Mouse (Mus musculus) embryonic facial prominence, embryonic 11.5 days (tissue): ENCODE data around the gene Fdxr. TPM values are rescaled to one million over a fixed set of nuclear protein-coding genes. Genes with fewer than 3 reads are reported as not detected.

ENCODE experiments used
- ATAC-seq: fragments of 200-750 bp; cut with Nextera tagmentation; replicated peaks from 2 replicates; pipeline ENCODE4 v1.8.0; 2017; ENCODE audit warnings: low read depth; ENCODE audit not compliant: insufficient number of reproducible peaks, low FRiP score, low TSS enrichment
- DNase-seq: peaks from one replicate; pipeline ENCODE4 v3.0.0-alpha.2; 2015; ENCODE audit warnings: low spot score
- H3K27ac ChIP-seq: fragments of 300-500 bp; sonication (generic); replicated peaks from 2 replicates; pipeline ENCODE4 v1.5.1; 2014; ENCODE audit warnings: mild to moderate bottlenecking, low read depth, low read length, control low read depth
- H3K27me3 ChIP-seq: fragments of 300-500 bp; sonication (generic); 2 replicates; pipeline ENCODE4 v1.6.1; 2014; ENCODE audit warnings: mild to moderate bottlenecking, low read length, moderate library complexity, mixed read lengths; ENCODE audit not compliant: control insufficient read depth, insufficient read depth
- H3K36me3 ChIP-seq: fragments of 300-500 bp; sonication (generic); replicated peaks from 2 replicates; pipeline ENCODE4 v1.6.1; 2014; ENCODE audit warnings: low read depth, mild to moderate bottlenecking, low read length, moderate library complexity, mixed read lengths; ENCODE audit not compliant: control insufficient read depth, insufficient read depth
- H3K4me1 ChIP-seq: fragments of 300-500 bp; sonication (generic); 2 replicates; pipeline ENCODE4 v1.6.1; 2014; ENCODE audit warnings: low read length, mixed read lengths; ENCODE audit not compliant: control insufficient read depth, insufficient read depth
- H3K4me2 ChIP-seq: fragments of 300-500 bp; sonication (generic); 2 replicates; pipeline ENCODE4 v1.6.1; 2014; ENCODE audit warnings: low read depth, mild to moderate bottlenecking, control low read depth, low read length, moderate library complexity
- H3K4me3 ChIP-seq: fragments of 300-500 bp; sonication (generic); 2 replicates; pipeline ENCODE4 v1.5.1; 2014; ENCODE audit warnings: low read depth, low read length, control low read depth
- H3K9ac ChIP-seq: fragments of 300-500 bp; sonication (generic); replicated peaks from 2 replicates; pipeline ENCODE4 v1.6.1; 2014; ENCODE audit warnings: mild to moderate bottlenecking, control low read depth, low read length
- H3K9me3 ChIP-seq: fragments of 300-500 bp; sonication (generic); replicated peaks from 2 replicates; pipeline ENCODE4 v1.6.1; 2016; ENCODE audit warnings: mild to moderate bottlenecking, low read length, inconsistent platforms, mixed read lengths; ENCODE audit not compliant: control insufficient read depth
- WGBS: fragments of 180-500 bp; shearing (Covaris S2); extraction: QIAGEN DNeasy Blood & Tissue Kit; methylation state at CpG from one replicate; pipeline ENCODE4 v1.1.7; 2014; 5-methylcytosine and 5-hydroxymethylcytosine counted together
- polyA plus RNA-seq: library from polyadenylated mRNA; unstranded; fragments of >200 nt; fragmentation: Nextera tagmentation; extraction: Ambion mirVana; gene quantifications from 2 replicates; pipeline ENCODE4 v1.2.1, GENCODE M21; 2014

The Fdxr gene
- polyA plus RNA-seq, 1 experiment from 2014 or later, result 12.4 TPM

DNA sequence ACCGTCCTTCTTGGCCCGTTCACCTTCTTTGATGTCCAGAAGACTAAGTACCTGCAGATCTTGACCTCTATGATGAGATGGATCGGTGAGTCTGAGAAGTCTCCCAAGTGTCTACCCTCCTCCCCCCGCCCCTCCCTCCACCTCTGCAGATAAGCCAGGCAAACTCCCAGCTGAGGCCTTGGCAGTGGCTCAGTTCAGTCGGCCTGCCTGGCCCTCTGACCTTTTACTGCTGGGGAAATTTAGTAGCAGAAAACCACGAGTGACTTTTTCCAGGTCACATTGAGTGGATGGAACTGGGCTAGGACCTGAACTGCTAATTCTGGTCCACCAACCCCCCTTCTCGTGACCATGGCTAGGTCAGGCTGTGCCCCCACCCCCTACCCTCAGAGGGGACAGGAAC is 48.4 kb downstream of the Fdxr start:
- H3K27ac ChIP-seq, result no peak overlapping the region
- peaks cover 5% of the 10 kb centered on the region for H3K4me1 ChIP-seq

GRCm38 (mm10) chr11:115227640-115228039 is 49.2 kb downstream of the Fdxr start:
- no peaks in the 10 kb centered on the region for H3K36me3 ChIP-seq
- no peak overlapping the region for H3K27ac ChIP-seq
- H3K9ac ChIP-seq, result no peak overlapping the region
- H3K4me2 ChIP-seq, result no peak overlapping the region
- no peak overlapping the region for H3K4me3 ChIP-seq
- no peak for ATAC-seq
- no peaks in the 10 kb centered on the region for H3K9me3 ChIP-seq
- WGBS, result 23% methylated on average over 12 of the region's 12 CpGs
- DNase-seq, result no peak
- peaks cover 6% of the 10 kb centered on the region for H3K4me1 ChIP-seq
- no peaks in the 10 kb centered on the region for H3K27me3 ChIP-seq

More for the DNA sequence above, 48.4 kb downstream of the Fdxr start:
- WGBS, result 59% methylated on average over 7 of the region's 7 CpGs
- Histone ChIP-seq H3K9me3 (no peaks in the 10 kb centered on the region), H3K4me3 (no peak overlapping the region), H3K36me3 (no peaks in the 10 kb centered on the region), H3K27me3 (0 out of 2 replicates have a peak, but pooled peaks cover 2% of the 10 kb centered on the region), H3K9ac (no peak overlapping the region), H3K4me2 (no peak overlapping the region)
- no peak for DNase-seq
- ATAC-seq, result no peak

DNA sequence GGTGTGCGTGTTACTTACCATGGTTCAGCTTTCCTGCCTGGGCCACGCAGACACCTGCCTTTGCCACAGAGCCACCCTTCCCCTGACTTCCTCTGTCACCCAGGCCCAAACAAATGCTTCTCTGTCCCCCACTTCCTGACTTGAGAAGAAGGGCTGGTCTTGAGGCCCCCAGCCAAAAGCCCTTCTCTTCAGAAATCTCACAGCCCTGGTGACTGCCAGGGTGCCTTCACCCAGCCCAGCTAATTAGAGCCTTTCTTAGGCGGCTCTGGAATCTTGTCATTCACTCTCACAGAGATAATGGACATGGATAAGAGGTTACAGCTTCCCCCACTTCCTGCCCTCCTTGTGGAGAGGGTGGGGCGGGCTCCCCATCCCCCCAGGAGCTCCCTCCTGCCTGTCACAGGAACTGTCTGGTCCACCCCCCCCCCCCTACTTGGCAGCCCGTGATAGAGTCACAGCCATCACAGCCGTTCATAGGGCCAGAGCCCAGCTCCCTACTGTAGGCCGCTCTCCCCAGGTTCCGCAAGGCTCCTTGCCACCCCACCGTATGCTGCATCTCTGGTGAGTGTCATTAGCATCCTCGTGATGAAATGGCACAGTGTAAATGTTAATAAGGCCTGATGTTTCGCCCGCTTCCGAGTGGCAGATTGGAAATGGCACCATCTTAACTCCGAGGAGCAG is 49.9 kb downstream of the Fdxr start:
- 34% methylated on average over 14 of the region's 14 CpGs for WGBS
- ATAC-seq, result no peak

DNA sequence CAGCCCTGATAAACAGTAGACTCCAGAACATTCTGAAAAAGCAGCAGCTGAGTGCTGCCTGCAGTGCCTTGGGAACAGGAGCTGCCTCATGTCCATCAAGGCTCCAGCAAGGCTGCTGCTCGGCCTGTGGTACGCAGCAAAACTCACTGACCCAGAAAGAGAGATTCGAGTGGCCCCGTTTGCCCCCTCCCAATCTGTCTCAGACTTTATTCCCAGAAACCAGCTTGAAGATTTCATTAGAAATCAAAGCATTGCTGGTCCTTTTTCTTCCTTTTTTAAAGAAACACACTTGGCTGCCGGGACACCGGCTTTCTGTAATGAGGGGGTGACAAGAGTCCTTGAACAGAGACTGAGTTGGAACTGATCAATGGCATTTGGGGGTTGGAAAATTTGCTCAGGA is 51.5 kb downstream of the Fdxr start:
- H3K4me3 ChIP-seq, result no peak overlapping the region
- H3K4me1 ChIP-seq, result peaks cover 13% of the 10 kb centered on the region
- no peaks in the 10 kb centered on the region for H3K36me3 ChIP-seq
- WGBS, result 61% methylated on average over 6 of the region's 6 CpGs
- no peak overlapping the region for H3K27ac ChIP-seq
- H3K4me2 ChIP-seq, result no peak overlapping the region
- no peaks in the 10 kb centered on the region for H3K9me3 ChIP-seq
- H3K9ac ChIP-seq, result no peak overlapping the region
- ATAC-seq, result no peak
- no peak for DNase-seq
- no peaks in the 10 kb centered on the region for H3K27me3 ChIP-seq

More for the DNA sequence above, 49.9 kb downstream of the Fdxr start:
- H3K4me3 ChIP-seq, result no peak overlapping the region
- H3K4me1 ChIP-seq, result peaks cover 12% of the 10 kb centered on the region
- no peak overlapping the region for H3K9ac ChIP-seq
- H3K36me3 ChIP-seq, result no peaks in the 10 kb centered on the region
- no peak for DNase-seq
- no peaks in the 10 kb centered on the region for H3K27me3 ChIP-seq
- no peak overlapping the region for H3K27ac ChIP-seq
- 0 out of 2 replicates have a peak overlapping the region, but pooled peaks have one; percentile 7 for H3K4me2 ChIP-seq
- H3K9me3 ChIP-seq, result no peaks in the 10 kb centered on the region

GRCm38 (mm10) chr11:115224889-115225288 is 52.0 kb downstream of the Fdxr start:
- Histone ChIP-seq H3K27ac (no peak overlapping the region), H3K36me3 (no peaks in the 10 kb centered on the region), H3K4me1 (peaks cover 13% of the 10 kb centered on the region), H3K4me2 (no peak overlapping the region), H3K27me3 (no peaks in the 10 kb centered on the region), H3K9me3 (no peaks in the 10 kb centered on the region), H3K9ac (no peak overlapping the region), H3K4me3 (no peak overlapping the region)
- peak; percentile 75 for DNase-seq
- no peak for ATAC-seq
- 46% methylated on average over 8 of the region's 8 CpGs for WGBS

DNA sequence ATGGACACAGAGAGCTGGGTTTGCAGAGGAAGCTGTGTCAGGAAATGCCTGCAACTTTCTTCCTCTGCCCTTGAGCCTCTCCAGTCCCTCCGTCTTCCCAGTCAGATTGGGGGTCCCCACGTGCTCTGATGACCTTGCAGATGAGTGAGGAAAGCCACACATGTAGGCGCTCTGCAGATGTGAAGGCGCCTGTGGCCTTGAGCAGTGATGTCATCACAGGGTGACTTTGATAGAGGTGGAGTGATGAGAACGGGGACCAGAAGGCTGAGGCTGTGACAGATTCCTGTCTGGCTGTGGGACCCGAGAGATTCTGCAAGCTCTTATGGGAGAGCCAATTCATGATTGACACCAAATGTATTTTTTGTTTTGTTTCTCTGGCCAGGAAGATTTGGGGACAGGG is 53.0 kb downstream of the Fdxr start:
- peaks cover 13% of the 10 kb centered on the region for H3K4me1 ChIP-seq
- no peak overlapping the region for H3K27ac ChIP-seq
- no peaks in the 10 kb centered on the region for H3K36me3 ChIP-seq
- 64% methylated on average over 6 of the region's 6 CpGs for WGBS
- no peak for DNase-seq
- H3K9me3 ChIP-seq, result no peaks in the 10 kb centered on the region
- no peak for ATAC-seq
- H3K27me3 ChIP-seq, result no peaks in the 10 kb centered on the region
- no peak overlapping the region for H3K9ac ChIP-seq
- H3K4me2 ChIP-seq, result no peak overlapping the region
- H3K4me3 ChIP-seq, result no peak overlapping the region

GRCm38 (mm10) chr11:115223451-115223850 is 53.4 kb downstream of the Fdxr start:
- Histone ChIP-seq H3K4me2 (no peak overlapping the region), H3K4me3 (no peak overlapping the region), H3K9ac (no peak overlapping the region), H3K27me3 (no peaks in the 10 kb centered on the region), H3K9me3 (no peaks in the 10 kb centered on the region), H3K4me1 (peaks cover 16% of the 10 kb centered on the region), H3K36me3 (no peaks in the 10 kb centered on the region), H3K27ac (no peak overlapping the region)
- 67% methylated on average over 11 of the region's 11 CpGs for WGBS
- ATAC-seq (no peak), DNase-seq (no peak)

DNA sequence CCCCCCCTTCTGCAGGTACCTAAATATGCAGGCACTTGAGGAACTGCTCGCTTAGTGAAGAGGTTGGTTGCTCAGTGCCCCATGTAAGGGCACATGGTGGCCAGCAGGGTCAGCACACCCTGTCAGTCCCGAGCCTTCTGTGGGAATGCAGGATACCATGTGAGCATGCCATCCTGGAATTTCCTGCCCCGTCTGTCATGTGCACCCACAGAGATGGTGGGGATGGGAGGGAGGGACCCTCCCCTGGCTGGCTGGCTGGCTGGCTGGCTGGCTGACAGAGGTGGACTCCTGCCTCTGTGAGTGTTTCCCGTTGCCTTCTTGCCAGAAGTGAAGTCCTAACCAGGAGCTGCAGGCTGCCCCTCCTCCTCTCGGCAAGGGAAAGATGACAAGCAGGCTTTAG is 54.3 kb downstream of the Fdxr start:
- Histone ChIP-seq H3K4me3 (no peak overlapping the region), H3K4me2 (no peak overlapping the region), H3K27ac (no peak overlapping the region), H3K27me3 (no peaks in the 10 kb centered on the region), H3K36me3 (no peaks in the 10 kb centered on the region), H3K4me1 (peaks cover 16% of the 10 kb centered on the region), H3K9ac (no peak overlapping the region), H3K9me3 (no peaks in the 10 kb centered on the region)
- ATAC-seq (no peak), DNase-seq (no peak)
- WGBS, result 18% methylated on average over 5 of the region's 5 CpGs
